Mouse (Mus musculus): ENCODE data around the gene Gtf3c3.

GRCm38 (mm10) chr1:54467366-54467765 lies 28.6 kb upstream of the Gtf3c3 start:
- TF ChIP-seq FLI1 (IDR thresholded peaks at IDR 0.05; ENCODE audit: low read length) (no peak), GATA1 (IDR thresholded peaks at IDR 0.05; ENCODE audit: borderline replicate concordance, low read length) (no peak)
